Mouse (Mus musculus) embryonic facial prominence, embryonic 11.5 days (tissue): Measurements from ENCODE around the gene Apoc2. TPM values are rescaled to one million over a fixed set of nuclear protein-coding genes. Genes with fewer than 3 reads are reported as not detected.
"Not testable (repeated sequence)": the region's sequence is repeated elsewhere in the genome, so short reads cannot be mapped to it uniquely, and the experiment has no call there.

Source experiments
- ATAC-seq: fragments of 200-750 bp; cut with Nextera tagmentation; replicated peaks from 2 replicates; pipeline ENCODE4 v1.8.0; 2017; ENCODE audit warnings: low read depth; ENCODE audit not compliant: insufficient number of reproducible peaks, low FRiP score, low TSS enrichment
- DNase-seq: peaks from one replicate; pipeline ENCODE4 v3.0.0-alpha.2; 2015; ENCODE audit warnings: low spot score
- H3K27ac ChIP-seq: fragments of 300-500 bp; sonication (generic); replicated peaks from 2 replicates; pipeline ENCODE4 v1.5.1; 2014; ENCODE audit warnings: mild to moderate bottlenecking, low read depth, low read length, control low read depth
- H3K27me3 ChIP-seq: fragments of 300-500 bp; sonication (generic); 2 replicates; pipeline ENCODE4 v1.6.1; 2014; ENCODE audit warnings: mild to moderate bottlenecking, low read length, moderate library complexity, mixed read lengths; ENCODE audit not compliant: control insufficient read depth, insufficient read depth
- H3K36me3 ChIP-seq: fragments of 300-500 bp; sonication (generic); replicated peaks from 2 replicates; pipeline ENCODE4 v1.6.1; 2014; ENCODE audit warnings: low read depth, mild to moderate bottlenecking, low read length, moderate library complexity, mixed read lengths; ENCODE audit not compliant: control insufficient read depth, insufficient read depth
- H3K4me1 ChIP-seq: fragments of 300-500 bp; sonication (generic); 2 replicates; pipeline ENCODE4 v1.6.1; 2014; ENCODE audit warnings: low read length, mixed read lengths; ENCODE audit not compliant: control insufficient read depth, insufficient read depth
- H3K4me2 ChIP-seq: fragments of 300-500 bp; sonication (generic); 2 replicates; pipeline ENCODE4 v1.6.1; 2014; ENCODE audit warnings: low read depth, mild to moderate bottlenecking, control low read depth, low read length, moderate library complexity
- H3K4me3 ChIP-seq: fragments of 300-500 bp; sonication (generic); 2 replicates; pipeline ENCODE4 v1.5.1; 2014; ENCODE audit warnings: low read depth, low read length, control low read depth
- H3K9ac ChIP-seq: fragments of 300-500 bp; sonication (generic); replicated peaks from 2 replicates; pipeline ENCODE4 v1.6.1; 2014; ENCODE audit warnings: mild to moderate bottlenecking, control low read depth, low read length
- H3K9me3 ChIP-seq: fragments of 300-500 bp; sonication (generic); replicated peaks from 2 replicates; pipeline ENCODE4 v1.6.1; 2016; ENCODE audit warnings: mild to moderate bottlenecking, low read length, inconsistent platforms, mixed read lengths; ENCODE audit not compliant: control insufficient read depth
- WGBS: fragments of 180-500 bp; shearing (Covaris S2); extraction: QIAGEN DNeasy Blood & Tissue Kit; methylation state at CpG from one replicate; pipeline ENCODE4 v1.1.7; 2014; 5-methylcytosine and 5-hydroxymethylcytosine counted together
- polyA plus RNA-seq: library from polyadenylated mRNA; unstranded; fragments of >200 nt; fragmentation: Nextera tagmentation; extraction: Ambion mirVana; gene quantifications from 2 replicates; pipeline ENCODE4 v1.2.1, GENCODE M21; 2014

Gene Apoc2
- polyA plus RNA-seq, 1 experiment from 2014 or later, result 0.41 TPM

DNA sequence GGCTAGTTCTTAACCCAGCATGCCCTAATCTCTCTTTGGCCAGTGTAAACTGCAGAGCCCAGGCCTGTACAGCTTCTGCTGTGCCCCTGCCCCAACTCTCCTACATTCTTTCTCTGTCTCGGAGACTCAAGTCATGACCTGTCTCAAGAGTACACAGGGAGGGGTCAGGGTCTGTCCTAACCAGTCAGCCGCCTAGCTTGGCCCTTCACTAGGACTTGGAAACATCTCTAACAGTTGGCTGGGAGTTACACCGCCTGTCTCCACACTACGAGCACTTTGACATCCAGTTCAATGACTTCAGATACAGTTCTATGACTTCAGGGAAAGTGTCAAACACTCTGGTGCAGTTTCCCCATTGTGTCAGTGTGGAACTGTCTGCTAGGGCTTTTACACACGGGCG lies 13.7 kb upstream of the Apoc2 start:
- Histone ChIP-seq H3K9me3 (no peaks in the 10 kb centered on the region), H3K4me2 (no peak overlapping the region), H3K4me3 (no peak overlapping the region), H3K4me1 (no peaks in the 10 kb centered on the region; the same call in 1 of the 2 replicates), H3K36me3 (no peaks in the 10 kb centered on the region), H3K27me3 (no peaks in the 10 kb centered on the region), H3K9ac (no peak overlapping the region), H3K27ac (no peak overlapping the region)
- DNase-seq (no peak), ATAC-seq (no peak)
- WGBS, result 77% methylated on average over 6 of the region's 6 CpGs

- no peaks in the 10 kb centered on the region for H3K36me3 ChIP-seq
- no peak overlapping the region for H3K4me2 ChIP-seq
- DNase-seq (no peak), ATAC-seq (no peak)
- H3K27ac ChIP-seq, result no peak overlapping the region
- no peaks in the 10 kb centered on the region; the same call in 1 of the 2 replicates for H3K4me1 ChIP-seq
- H3K9me3 ChIP-seq, result no peaks in the 10 kb centered on the region
- no peak overlapping the region for H3K4me3 ChIP-seq
- WGBS, result 89% methylated on average over 4 of the region's 4 CpGs
- H3K27me3 ChIP-seq, result no peaks in the 10 kb centered on the region
- H3K9ac ChIP-seq, result no peak overlapping the region
These were observed 13.1 kb upstream of the Apoc2 start for GRCm38 (mm10) chr7:19690845-19691244.

DNA sequence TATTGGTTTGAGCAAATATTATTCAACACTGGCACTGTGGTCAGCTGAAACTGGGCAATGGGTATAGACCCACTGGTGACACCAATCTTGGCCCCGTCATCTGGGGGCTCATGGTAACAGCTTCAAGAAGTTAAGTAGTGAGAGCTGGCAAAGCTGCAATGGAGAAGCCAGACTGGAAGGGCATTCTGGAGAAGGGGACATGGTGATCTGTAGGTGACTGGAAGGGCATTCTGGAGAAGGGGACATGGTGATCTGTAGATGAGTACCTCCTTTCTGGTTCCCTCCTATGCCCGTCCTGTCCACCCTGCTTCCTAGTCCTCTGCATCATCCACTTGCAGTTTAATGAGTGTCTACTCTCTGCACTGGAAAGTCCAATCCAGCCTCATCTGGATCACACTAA lies 10.9 kb upstream of the Apoc2 start:
- no peak overlapping the region for H3K4me2 ChIP-seq
- no peaks in the 10 kb centered on the region; the same call in 1 of the 2 replicates for H3K4me1 ChIP-seq
- H3K27ac ChIP-seq, result no peak overlapping the region
- DNase-seq (no peak), ATAC-seq (no peak)
- no peak overlapping the region for H3K9ac ChIP-seq
- WGBS, result 98% methylated on average over 2 of the region's 2 CpGs
- no peak overlapping the region for H3K4me3 ChIP-seq
- no peaks in the 10 kb centered on the region for H3K9me3 ChIP-seq
- no peaks in the 10 kb centered on the region for H3K27me3 ChIP-seq
- H3K36me3 ChIP-seq, result no peaks in the 10 kb centered on the region

- H3K4me1 ChIP-seq, result no peaks in the 10 kb centered on the region; the same call in 1 of the 2 replicates
- H3K27ac ChIP-seq, result no peak overlapping the region
- no peak for ATAC-seq
- no peaks in the 10 kb centered on the region for H3K9me3 ChIP-seq
- H3K27me3 ChIP-seq, result no peaks in the 10 kb centered on the region
- DNase-seq, result no peak
- WGBS, result 91% methylated on average over 10 of the region's 10 CpGs
- no peak overlapping the region for H3K4me3 ChIP-seq
- H3K36me3 ChIP-seq, result no peaks in the 10 kb centered on the region
- H3K4me2 ChIP-seq, result no peak overlapping the region
- no peak overlapping the region for H3K9ac ChIP-seq
These were observed 10.4 kb upstream of the Apoc2 start for GRCm38 (mm10) chr7:19688101-19688500.

DNA sequence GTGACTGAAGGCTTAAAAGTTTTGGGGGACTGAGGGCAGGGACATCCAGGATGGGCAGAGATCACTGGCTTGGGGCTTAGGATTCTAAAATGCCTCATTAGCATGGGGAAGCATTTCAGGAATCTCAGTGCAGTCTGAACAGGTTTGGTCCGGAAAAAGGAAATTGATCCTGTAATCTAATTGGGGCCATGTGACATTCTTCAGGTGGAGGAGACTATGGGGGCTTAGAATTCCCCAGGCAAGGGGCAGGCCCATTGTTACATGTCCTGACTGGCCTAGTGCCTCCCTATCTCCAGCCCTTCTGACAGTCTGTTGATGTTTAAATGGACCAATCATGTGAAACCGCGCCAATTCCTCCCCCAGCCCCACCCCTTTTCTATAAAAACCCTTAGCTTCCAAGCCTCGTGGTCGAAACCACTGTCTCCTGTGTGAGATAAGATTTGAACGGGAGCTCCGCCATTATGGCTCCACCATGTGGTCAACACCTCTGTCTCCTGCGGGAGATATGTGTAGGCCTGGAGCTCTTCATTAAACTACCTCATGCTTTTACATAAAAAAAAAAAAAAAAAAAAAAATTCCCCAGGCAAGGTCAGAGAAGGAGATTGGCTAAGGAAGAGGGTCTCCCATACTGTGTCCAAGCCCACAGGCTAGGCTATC lies 9.3 kb upstream of the Apoc2 start:
- not testable (repeated sequence) for H3K4me1 ChIP-seq, H3K9me3 ChIP-seq, H3K4me2 ChIP-seq, H3K4me3 ChIP-seq, H3K36me3 ChIP-seq, H3K27me3 ChIP-seq, H3K9ac ChIP-seq
- 66% methylated on average over 8 of the region's 8 CpGs for WGBS
- ATAC-seq (0 out of 2 replicates have a peak, but pooled peaks have one; percentile 53), DNase-seq (peak; percentile 76)
- H3K27ac ChIP-seq, result 0 out of 2 replicates have a peak overlapping the region, but pooled peaks have one; percentile 35

DNA sequence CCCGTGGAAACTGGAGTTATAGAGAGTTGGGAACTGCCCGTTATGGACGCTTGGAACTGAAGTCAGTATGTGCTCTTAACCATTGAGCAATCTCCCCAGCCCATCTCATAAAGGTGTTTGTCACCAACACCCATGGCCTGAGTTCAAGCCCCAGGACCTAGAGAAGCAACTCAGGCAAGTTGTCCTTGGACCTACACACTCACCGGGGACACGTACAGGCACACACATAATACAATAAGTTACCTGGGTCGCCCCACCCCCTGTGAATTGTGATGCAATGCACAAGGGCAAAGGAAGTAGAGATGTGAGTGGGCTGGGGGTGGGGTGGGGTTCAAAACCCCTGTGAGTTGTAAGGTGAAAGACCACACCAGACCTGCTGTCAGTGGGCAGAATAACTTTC lies 8.8 kb upstream of the Apoc2 start:
- WGBS, result 84% methylated on average over 6 of the region's 6 CpGs
- H3K9ac ChIP-seq, result no peak overlapping the region
- no peak for DNase-seq
- no peak overlapping the region for H3K4me3 ChIP-seq
- ATAC-seq, result no peak
- H3K36me3 ChIP-seq, result no peaks in the 10 kb centered on the region
- H3K9me3 ChIP-seq, result no peaks in the 10 kb centered on the region
- 0 out of 2 replicates have a peak overlapping the region, but pooled peaks have one; percentile 35 for H3K27ac ChIP-seq
- no peaks in the 10 kb centered on the region for H3K4me1 ChIP-seq
- no peaks in the 10 kb centered on the region for H3K27me3 ChIP-seq
- H3K4me2 ChIP-seq, result no peak overlapping the region

- no peaks in the 10 kb centered on the region for H3K4me1 ChIP-seq
- no peak overlapping the region for H3K4me3 ChIP-seq
- ATAC-seq (no peak), DNase-seq (no peak)
- H3K9me3 ChIP-seq, result no peaks in the 10 kb centered on the region
- no peaks in the 10 kb centered on the region for H3K36me3 ChIP-seq
- no peaks in the 10 kb centered on the region for H3K27me3 ChIP-seq
- H3K27ac ChIP-seq, result no peak overlapping the region
- 64% methylated on average over 4 of the region's 4 CpGs for WGBS
- H3K4me2 ChIP-seq, result no peak overlapping the region
- no peak overlapping the region for H3K9ac ChIP-seq
These were observed 7.6 kb upstream of the Apoc2 start for GRCm38 (mm10) chr7:19685374-19685773.

DNA sequence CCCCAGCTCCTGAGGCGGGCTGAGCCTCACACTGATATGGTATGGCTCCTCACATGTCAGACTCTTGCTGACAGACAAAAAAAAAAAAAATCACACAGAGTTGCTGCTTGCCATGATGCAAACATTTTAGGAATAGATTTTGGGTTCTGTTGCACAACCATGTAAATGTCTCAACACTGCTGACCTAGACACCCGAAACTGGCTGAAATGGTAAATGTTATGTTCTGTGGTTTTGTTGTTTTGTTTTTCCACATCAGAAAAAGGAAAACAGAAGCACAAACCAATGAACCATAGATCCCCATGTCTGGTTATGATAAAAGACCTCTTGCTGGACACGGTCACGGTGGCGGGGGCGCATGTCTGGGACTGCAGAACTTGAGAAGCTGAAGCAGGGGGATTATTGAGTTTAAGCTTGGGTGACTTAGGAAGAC lies 6.0 kb upstream of the Apoc2 start:
- H3K9me3 ChIP-seq, result no peaks in the 10 kb centered on the region
- DNase-seq, result no peak
- no peaks in the 10 kb centered on the region for H3K27me3 ChIP-seq
- H3K4me3 ChIP-seq, result no peak overlapping the region
- H3K36me3 ChIP-seq, result no peaks in the 10 kb centered on the region
- H3K4me1 ChIP-seq, result no peaks in the 10 kb centered on the region
- no peak overlapping the region for H3K4me2 ChIP-seq
- ATAC-seq, result no peak
- H3K27ac ChIP-seq, result no peak overlapping the region
- 76% methylated on average over 6 of the region's 6 CpGs for WGBS
- no peak overlapping the region for H3K9ac ChIP-seq
